Mouse (Mus musculus) inflammation-experienced regulatory T-cells, adult 16 weeks (primary cell): ENCODE data around the gene Foxb2. TPM values are rescaled to one million over a fixed set of nuclear protein-coding genes. Genes with fewer than 3 reads are reported as not detected.

Source experiments
- polyA plus RNA-seq: library from polyadenylated mRNA; unstranded; fragments of 100-300 nt; shearing (Covaris generic); gene quantifications from one replicate; pipeline ENCODE4 v1.2.1, GENCODE M21; 2017

The Foxb2 gene
- polyA plus RNA-seq, result not detected

GRCm38 (mm10) chr19:16873221-16873861 is at the start of gene Foxb2:
Gene Foxb2, minus strand, starts transcription at chr19:16873805.

Other genes with a start within 250 kb of the Foxb2 start
- gene Vps13a, start 92.9 kb downstream of the Foxb2 start, polyA plus RNA-seq, result 66.9 TPM
- gene Prune2, start 82.3 kb upstream of the Foxb2 start, polyA plus RNA-seq, result not detected